Mouse (Mus musculus) CH12F3 (cell line): ENCODE results near the gene Camsap2.

Source experiments
- in situ Hi-C: fragments of 300-500 bp; cut with MboI; formaldehyde crosslinking; loops from 2 replicates; pipeline ENCODE4 v1.14.3; 2020; ENCODE audit warnings: low sequenced_read_pairs

Gene Camsap2

GRCm38 (mm10) chr1:136259893-136260634 lies 85.8 kb downstream of the Camsap2 start:
- in situ Hi-C loops, result no loop called here

- in situ Hi-C loops, result no loop called here
Observed at GRCm38 (mm10) chr1:136259543-136259892, 86.4 kb downstream of the Camsap2 start.

GRCm38 (mm10) chr1:136258495-136258894 lies 87.4 kb downstream of the Camsap2 start:
- in situ Hi-C loops, result no loop called here

- in situ Hi-C loops, result no loop called here
Observed at GRCm38 (mm10) chr1:136255657-136256056, 90.2 kb downstream of the Camsap2 start.

DNA sequence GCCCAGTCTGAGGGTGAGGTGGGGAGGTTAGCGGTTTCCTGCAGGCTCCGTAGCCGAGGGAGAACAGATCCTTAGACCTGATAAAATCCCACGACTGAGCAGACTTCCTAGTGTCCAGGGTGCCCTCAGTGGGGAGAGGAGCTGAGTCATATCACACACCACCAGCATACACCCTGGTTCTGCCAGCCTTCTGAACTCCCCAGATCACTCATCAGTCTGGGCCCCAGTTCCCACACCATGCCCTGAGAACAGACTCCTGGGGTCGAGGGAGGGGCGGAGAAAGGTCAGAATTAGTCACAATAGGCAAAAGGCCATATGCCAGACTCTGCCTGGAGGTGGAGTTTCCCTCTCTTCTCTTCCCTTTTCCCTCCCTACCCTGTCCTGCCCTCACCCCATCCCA lies 90.7 kb downstream of the Camsap2 start:
- in situ Hi-C loops, result no loop called here

- in situ Hi-C loops, result no loop called here
Observed at GRCm38 (mm10) chr1:136254503-136255065, 91.3 kb downstream of the Camsap2 start.

DNA sequence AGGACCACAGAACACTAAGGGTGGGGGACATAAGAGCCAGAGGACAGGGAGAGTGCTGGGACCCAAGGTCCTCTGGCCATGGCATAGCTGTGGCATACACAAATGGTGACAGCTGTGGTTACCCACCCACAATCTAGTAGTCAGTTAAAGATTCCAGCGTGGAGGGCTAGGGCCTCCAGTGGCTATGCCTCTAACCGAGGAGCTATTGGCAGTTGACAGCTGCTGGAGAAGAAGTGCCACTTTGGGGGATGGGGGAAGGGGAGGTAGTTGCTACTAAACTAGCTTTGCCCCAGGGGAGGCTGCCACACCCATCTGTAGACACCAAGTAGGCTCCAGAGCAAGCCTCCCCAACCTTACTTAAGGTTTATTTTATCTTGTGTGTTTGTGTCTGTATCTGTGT lies 92.4 kb downstream of the Camsap2 start:
- in situ Hi-C loops, result no loop called here

DNA sequence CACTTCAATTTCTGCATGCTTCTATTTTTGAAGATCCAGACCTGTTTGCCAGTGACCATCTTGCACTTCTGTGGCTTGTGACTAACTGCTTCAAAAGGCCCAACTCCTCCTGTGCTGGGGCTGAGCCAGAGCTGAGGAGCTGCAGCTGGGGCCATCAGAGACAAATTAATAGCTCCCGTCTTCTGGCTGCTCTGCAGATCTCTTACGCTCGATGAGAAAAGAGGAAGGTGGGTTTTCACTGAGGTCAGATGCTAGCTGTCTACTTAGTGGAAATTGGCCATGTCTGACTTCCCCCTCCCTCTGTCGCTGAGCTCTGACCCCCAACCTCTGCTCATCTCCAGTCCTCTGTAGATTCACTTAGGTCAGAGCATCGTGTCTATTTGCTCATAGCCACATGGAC lies 96.2 kb downstream of the Camsap2 start:
- in situ Hi-C loops, result no loop called here

- in situ Hi-C loops, result no loop called here
Observed at GRCm38 (mm10) chr1:136247393-136247792, 98.5 kb downstream of the Camsap2 start.

DNA sequence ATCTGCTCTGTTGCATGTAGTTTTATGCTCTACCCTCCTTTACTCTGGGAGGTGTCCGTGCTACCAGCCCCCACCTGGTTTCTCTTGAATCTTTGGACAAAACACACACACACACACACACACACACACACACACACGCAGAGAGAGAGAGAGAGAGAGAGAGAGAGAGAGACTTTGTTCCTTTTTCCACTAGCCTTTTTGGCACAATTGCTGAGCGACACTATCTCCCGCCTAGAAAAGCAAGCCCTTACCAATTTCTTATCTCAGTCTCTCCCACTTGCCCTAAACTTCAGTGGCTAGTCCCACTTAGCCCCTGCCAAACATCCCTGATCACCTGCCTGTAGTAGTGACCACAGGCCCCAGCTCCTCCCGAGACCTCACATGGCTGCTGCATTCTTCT lies 101.4 kb downstream of the Camsap2 start:
- in situ Hi-C loops, result no loop called here

GRCm38 (mm10) chr1:136241801-136242200 lies 104.1 kb downstream of the Camsap2 start:
- in situ Hi-C loops, result no loop called here

DNA sequence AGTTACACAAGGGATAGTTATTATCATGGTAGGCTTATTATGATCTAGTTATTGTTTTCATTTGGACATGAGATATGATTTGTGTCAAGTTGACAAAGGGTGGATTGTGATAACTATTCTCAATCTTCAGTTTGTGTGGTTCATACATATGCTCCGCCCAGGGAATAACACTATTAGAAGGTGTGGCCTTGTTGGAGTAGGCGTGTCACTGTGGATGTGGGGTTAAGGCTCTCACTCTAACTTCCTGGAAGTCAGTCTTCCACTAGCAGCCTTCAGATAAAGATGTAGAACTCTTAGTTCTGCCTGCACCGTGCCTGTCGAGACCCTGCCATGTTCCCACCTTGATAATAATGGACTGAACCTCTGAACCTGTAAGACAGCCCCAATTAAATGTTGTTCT lies 107.4 kb downstream of the Camsap2 start:
- in situ Hi-C loops, result no loop called here

DNA sequence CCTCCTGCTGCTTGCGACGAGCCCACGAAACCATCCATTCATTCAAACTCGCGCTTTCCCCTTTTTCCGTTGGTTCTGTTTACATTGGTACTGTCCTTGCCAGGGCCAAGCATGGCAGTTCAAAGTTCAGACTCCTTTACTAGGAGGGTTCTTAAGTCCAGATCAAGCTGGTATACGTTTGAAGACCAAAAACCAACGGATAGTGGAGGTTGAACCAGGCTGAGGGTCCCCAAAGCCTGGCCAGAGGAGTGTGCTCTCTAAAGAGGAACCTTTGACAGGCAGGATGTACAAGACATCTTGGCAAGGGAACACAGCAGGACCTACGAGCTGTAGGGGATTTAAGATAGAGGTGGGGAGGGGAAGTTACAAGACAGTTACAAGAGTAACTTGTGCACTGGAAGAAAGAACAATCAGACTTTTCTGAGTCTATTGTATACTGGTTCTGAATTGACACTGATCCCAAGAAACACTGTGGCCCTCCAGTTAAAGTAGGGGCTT lies 111.3 kb downstream of the Camsap2 start:
- in situ Hi-C loops, result no loop called here

DNA sequence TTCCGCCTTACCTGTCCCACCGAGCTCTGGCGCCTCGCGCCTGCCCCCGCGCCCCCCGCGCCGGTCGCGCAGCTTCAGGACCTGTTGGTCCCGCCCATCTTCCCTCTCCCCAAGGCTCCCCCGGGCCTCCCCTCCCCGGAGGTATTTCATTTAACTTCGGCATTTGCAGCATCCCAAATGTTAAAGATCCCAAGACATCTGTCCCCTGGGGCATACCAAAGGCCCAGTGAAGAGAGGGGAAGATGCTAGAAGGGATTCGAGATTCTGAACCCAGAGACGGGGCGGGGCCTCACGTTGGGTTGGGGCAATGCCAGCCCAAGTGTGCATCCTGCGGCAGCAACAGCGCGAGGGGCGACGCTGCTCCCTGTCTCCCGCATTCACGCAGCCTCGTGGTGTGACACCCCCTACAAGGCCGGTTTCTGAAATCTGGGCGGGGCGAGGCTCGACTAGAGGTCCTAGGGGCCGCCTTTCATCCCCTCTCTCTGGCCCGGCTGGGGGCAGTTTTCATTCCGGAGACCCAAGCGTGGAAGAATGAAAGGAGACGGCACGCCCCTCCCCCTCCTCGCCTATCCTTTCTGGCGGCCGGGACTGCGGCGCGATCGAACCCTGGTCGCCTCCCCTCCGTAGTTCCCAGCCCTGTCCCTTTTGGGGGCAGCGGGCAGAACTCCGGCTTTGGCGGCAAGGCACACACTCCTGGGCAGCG lies 111.9 kb downstream of the Camsap2 start, which contains the start of gene Inava:
Inava (minus strand) TSS at position 373 of the 703 bp plus-strand sequence.
- in situ Hi-C loops, result no loop called here

- in situ Hi-C loops, result no loop called here
Observed at GRCm38 (mm10) chr1:136232986-136233790, 112.7 kb downstream of the Camsap2 start.

DNA sequence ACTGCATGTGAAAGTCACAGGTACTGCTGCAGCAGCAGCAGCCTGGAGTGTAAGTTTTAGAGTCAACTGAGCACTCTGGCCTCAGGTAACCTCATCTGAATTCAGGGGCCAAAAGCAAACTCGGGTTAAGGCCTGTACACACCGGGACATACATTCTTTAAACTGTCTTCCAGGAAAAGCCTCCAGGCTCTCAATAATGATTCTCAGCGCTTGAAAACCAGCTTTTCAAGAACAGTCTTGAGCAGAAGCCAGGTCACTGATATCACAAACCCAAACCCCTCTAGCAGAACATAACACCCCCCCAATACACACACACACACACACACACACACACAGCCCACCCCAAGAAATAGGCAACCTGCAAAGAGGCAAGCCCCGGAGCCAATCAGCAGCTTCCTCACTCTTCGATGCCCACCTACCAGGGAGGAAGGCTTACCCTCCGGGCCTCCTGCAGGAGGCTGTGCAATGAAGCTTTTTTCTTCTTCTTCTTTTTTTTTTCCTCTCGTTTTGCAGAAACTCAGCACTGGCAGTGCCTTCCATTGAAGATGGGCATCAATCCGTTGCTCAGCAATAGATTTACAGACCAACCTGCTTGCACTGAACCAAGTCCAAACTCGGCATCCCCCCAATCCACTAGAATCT lies 113.5 kb downstream of the Camsap2 start:
- in situ Hi-C loops, result no loop called here

DNA sequence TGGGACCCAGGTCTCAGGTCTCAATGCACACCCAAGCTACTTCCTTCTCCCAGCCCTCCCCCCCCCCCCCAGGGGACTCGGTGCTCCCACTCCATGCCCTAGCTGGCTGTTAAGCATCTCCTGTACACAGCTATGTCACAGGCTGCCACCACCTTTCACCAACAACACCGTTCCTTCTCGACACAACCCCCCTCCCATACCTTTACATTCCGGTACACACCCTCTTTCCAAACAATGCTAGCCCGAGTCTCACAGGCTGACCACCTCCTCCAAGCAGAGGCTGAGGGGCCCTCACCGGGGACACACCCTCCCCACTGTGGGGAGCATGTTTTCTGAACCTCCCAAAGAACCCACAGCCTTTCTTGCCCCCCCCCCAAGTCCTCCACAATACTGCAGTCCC lies 114.3 kb downstream of the Camsap2 start:
- in situ Hi-C loops, result no loop called here

GRCm38 (mm10) chr1:136230201-136230600 lies 115.7 kb downstream of the Camsap2 start:
- in situ Hi-C loops, result no loop called here

DNA sequence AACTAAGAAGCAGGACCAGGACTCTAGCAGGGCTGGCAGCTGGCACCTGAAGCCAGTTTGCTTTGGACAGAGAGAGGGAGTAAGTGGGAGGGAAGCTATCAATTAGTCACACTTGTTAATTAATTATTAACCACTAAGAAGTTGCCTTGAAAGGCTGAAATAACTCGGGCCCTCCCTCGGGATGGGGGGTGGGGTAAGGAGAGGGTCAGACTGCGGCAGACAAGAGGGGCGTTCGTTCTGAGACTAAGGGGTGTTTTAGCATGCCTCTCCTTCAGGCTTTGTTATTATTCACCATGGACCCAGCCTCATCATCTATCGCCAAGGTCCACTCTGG lies 116.9 kb downstream of the Camsap2 start:
- in situ Hi-C loops, result no loop called here

DNA sequence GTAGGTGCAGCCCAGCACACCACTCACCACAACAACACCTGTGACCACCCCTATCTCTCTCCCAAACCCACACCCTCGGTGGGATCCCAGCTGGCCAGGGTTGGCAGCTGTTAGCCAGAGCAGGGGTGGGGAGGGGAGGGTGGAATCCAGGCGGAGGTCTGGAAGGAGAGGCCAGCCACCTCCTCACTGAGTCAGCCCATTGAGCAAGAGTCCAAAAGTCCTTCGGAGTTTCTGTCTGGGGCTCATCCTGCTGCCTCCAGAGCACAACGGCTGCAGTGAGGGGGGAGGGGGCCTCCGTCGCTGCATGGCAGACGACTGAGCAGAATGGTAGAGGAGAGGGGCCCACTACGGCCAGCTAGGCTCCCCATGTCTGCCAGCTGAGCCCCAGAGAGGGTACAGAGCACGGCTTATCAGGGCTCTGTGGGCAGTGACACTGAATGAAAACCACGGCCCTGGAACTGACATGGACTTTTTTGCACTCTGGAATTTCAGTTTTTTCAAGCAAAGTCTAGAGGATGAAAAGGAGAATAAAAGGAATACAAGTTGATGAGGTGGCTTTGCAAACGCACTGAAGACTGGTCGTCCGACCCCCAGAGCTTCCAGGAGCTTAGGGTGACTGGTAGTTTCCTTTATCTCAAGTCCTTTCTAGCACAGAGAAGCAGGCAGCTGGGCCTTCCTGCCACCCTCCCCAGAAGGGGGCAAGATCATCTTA lies 117.4 kb downstream of the Camsap2 start:
- in situ Hi-C loops, result no loop called here
